Mouse (Mus musculus) heart, embryonic 15.5 days (tissue): ENCODE measurements around the gene Dapk3. TPM values are rescaled to one million over a fixed set of nuclear protein-coding genes. Genes with fewer than 3 reads are reported as not detected.
A peak's percentile ranks its signal among the peaks of the same experiment; 100 is the strongest.

ENCODE experiments used
- ATAC-seq: fragments of 200-750 bp; cut with Nextera tagmentation; replicated peaks from 2 replicates; pipeline ENCODE4 v1.8.0; 2017; ENCODE audit warnings: low read depth, moderate TSS enrichment; ENCODE audit not compliant: insufficient number of reproducible peaks, insufficient read depth, low FRiP score
- H3K27ac ChIP-seq: fragments of 300-500 bp; sonication (generic); 2 replicates; pipeline ENCODE4 v1.5.1; 2015; ENCODE audit warnings: mild to moderate bottlenecking, inconsistent platforms
- H3K27me3 ChIP-seq: fragments of 300-500 bp; sonication (generic); 2 replicates; pipeline ENCODE4 v1.6.1; 2015; ENCODE audit warnings: inconsistent platforms
- H3K36me3 ChIP-seq: fragments of 300-500 bp; sonication (generic); 2 replicates; pipeline ENCODE4 v1.6.1; 2015; ENCODE audit warnings: mild to moderate bottlenecking, inconsistent platforms
- H3K4me1 ChIP-seq: fragments of 300-500 bp; sonication (generic); replicated peaks from 2 replicates; pipeline ENCODE4 v1.6.1; 2015; ENCODE audit warnings: inconsistent platforms
- H3K4me2 ChIP-seq: fragments of 300-500 bp; sonication (generic); 2 replicates; pipeline ENCODE4 v1.6.1; 2015; ENCODE audit warnings: inconsistent platforms, mild to moderate bottlenecking, moderate library complexity
- H3K4me3 ChIP-seq: fragments of 300-500 bp; sonication (generic); 2 replicates; pipeline ENCODE4 v1.5.1; 2015; ENCODE audit warnings: mild to moderate bottlenecking, inconsistent platforms
- H3K9ac ChIP-seq: fragments of 300-500 bp; sonication (generic); 2 replicates; pipeline ENCODE4 v1.6.1; 2015; ENCODE audit warnings: mild to moderate bottlenecking, inconsistent platforms
- H3K9me3 ChIP-seq: fragments of 300-500 bp; sonication (generic); replicated peaks from 2 replicates; pipeline ENCODE4 v1.6.1; 2016; ENCODE audit warnings: inconsistent platforms
- whole genome bisulfite sequencing: fragments of 180-500 bp; shearing (Covaris S2); methylation state at CpG from one replicate; pipeline ENCODE4 v1.1.7; 2015; ENCODE audit warnings: mixed read lengths; 5-methylcytosine and 5-hydroxymethylcytosine counted together
- polyA plus RNA-seq: library from polyadenylated mRNA; unstranded; fragments of >200 nt; fragmentation: Nextera tagmentation; extraction: Ambion mirVana; gene quantifications from 2 replicates; pipeline ENCODE4 v1.2.1, GENCODE M21; 2015

Gene Dapk3
- polyA plus RNA-seq, 1 experiment from 2014 or later, result 38.4 TPM

- no peak for ATAC-seq
- no peaks in the 10 kb centered on the region for H3K9me3 ChIP-seq
- H3K4me2 ChIP-seq, result peak within 1 kb of the TSS; percentile 73
- H3K27ac ChIP-seq, result peak within 1 kb of the TSS; percentile 95
- peaks cover 61% of the 10 kb centered on the region for H3K36me3 ChIP-seq
- H3K9ac ChIP-seq, result peak within 1 kb of the TSS; percentile 78
- H3K27me3 ChIP-seq, result no peaks in the 10 kb centered on the region
- peaks cover 55% of the 10 kb centered on the region for H3K4me1 ChIP-seq
- peak within 1 kb of the TSS; percentile 74 for H3K4me3 ChIP-seq
- WGBS, result 67% methylated on average over 5 of the region's 5 CpGs
These were observed 1.0 kb downstream of the Dapk3 start, which contains the start of gene 4930442H23Rik for GRCm38 (mm10) chr10:81183805-81184204. 4930442H23Rik (minus strand) TSS chr10:81183849.

- 0 out of 2 replicates have a peak overlapping the region, but pooled peaks have one; percentile 74 for H3K4me3 ChIP-seq
- peaks cover 45% of the 10 kb centered on the region for H3K4me1 ChIP-seq
- no peaks in the 10 kb centered on the region for H3K27me3 ChIP-seq
- peak overlapping the region; percentile 95 for H3K27ac ChIP-seq
- WGBS, result 9% methylated on average over 4 of the region's 4 CpGs
- peak overlapping the region; percentile 73; the same call in 1 of the 2 replicates for H3K4me2 ChIP-seq
- ATAC-seq, result peak; percentile 16; the same call in 1 of the 2 replicates
- H3K9ac ChIP-seq, result no peak overlapping the region
- H3K36me3 ChIP-seq, result peaks cover 55% of the 10 kb centered on the region
- H3K9me3 ChIP-seq, result no peaks in the 10 kb centered on the region
These were observed 2.0 kb downstream of the Dapk3 start for GRCm38 (mm10) chr10:81184765-81185164.

- no peak overlapping the region for H3K9ac ChIP-seq
- no peak for ATAC-seq
- H3K9me3 ChIP-seq, result no peaks in the 10 kb centered on the region
- H3K36me3 ChIP-seq, result peaks cover 43% of the 10 kb centered on the region
- H3K27me3 ChIP-seq, result no peaks in the 10 kb centered on the region
- no peak overlapping the region for H3K4me3 ChIP-seq
- no peak overlapping the region for H3K27ac ChIP-seq
- no peak overlapping the region for H3K4me2 ChIP-seq
- H3K4me1 ChIP-seq, result peaks cover 44% of the 10 kb centered on the region
- 92% methylated on average over 9 of the region's 9 CpGs for WGBS
These were observed 4.4 kb downstream of the Dapk3 start for GRCm38 (mm10) chr10:81187161-81187560.

GRCm38 (mm10) chr10:81189821-81190220 is 7.0 kb downstream of the Dapk3 start:
- no peak for ATAC-seq
- Histone ChIP-seq H3K4me3 (no peak overlapping the region), H3K9ac (no peak overlapping the region), H3K9me3 (no peaks in the 10 kb centered on the region), H3K4me2 (no peak overlapping the region), H3K27ac (no peak overlapping the region), H3K27me3 (no peaks in the 10 kb centered on the region), H3K4me1 (peaks cover 42% of the 10 kb centered on the region), H3K36me3 (peaks cover 34% of the 10 kb centered on the region)
- WGBS, result 79% methylated on average over 26 of the region's 26 CpGs

- Histone ChIP-seq H3K36me3 (peaks cover 34% of the 10 kb centered on the region), H3K27ac (peak overlapping the region; percentile 98; the same call in 1 of the 2 replicates), H3K9me3 (no peaks in the 10 kb centered on the region), H3K9ac (no peak overlapping the region), H3K4me3 (no peak overlapping the region), H3K27me3 (no peaks in the 10 kb centered on the region), H3K4me2 (no peak overlapping the region), H3K4me1 (peaks cover 37% of the 10 kb centered on the region)
- WGBS, result 71% methylated on average over 31 of the region's 31 CpGs
- ATAC-seq, result no peak
These were observed 7.6 kb downstream of the Dapk3 start for GRCm38 (mm10) chr10:81190236-81190911.

- H3K9me3 ChIP-seq, result no peaks in the 10 kb centered on the region
- peaks cover 37% of the 10 kb centered on the region for H3K4me1 ChIP-seq
- no peak overlapping the region for H3K4me3 ChIP-seq
- no peaks in the 10 kb centered on the region for H3K27me3 ChIP-seq
- H3K27ac ChIP-seq, result peak overlapping the region; percentile 98; the same call in 1 of the 2 replicates
- 46% methylated on average over 6 of the region's 6 CpGs for WGBS
- H3K9ac ChIP-seq, result no peak overlapping the region
- ATAC-seq, result no peak
- peaks cover 29% of the 10 kb centered on the region for H3K36me3 ChIP-seq
- no peak overlapping the region for H3K4me2 ChIP-seq
These were observed 8.1 kb downstream of the Dapk3 start for GRCm38 (mm10) chr10:81190912-81191321.

GRCm38 (mm10) chr10:81191342-81191982 is 8.7 kb downstream of the Dapk3 start:
- H3K36me3 ChIP-seq, result peaks cover 27% of the 10 kb centered on the region
- H3K4me2 ChIP-seq, result peak overlapping the region; percentile 92
- WGBS, result 79% methylated on average over 18 of the region's 18 CpGs
- no peaks in the 10 kb centered on the region for H3K27me3 ChIP-seq
- H3K9me3 ChIP-seq, result no peaks in the 10 kb centered on the region
- peaks cover 37% of the 10 kb centered on the region for H3K4me1 ChIP-seq
- H3K27ac ChIP-seq, result peak overlapping the region; percentile 98
- peak overlapping the region; percentile 55; the same call in 1 of the 2 replicates for H3K4me3 ChIP-seq
- no peak for ATAC-seq
- H3K9ac ChIP-seq, result 0 out of 2 replicates have a peak overlapping the region, but pooled peaks have one; percentile 73

GRCm38 (mm10) chr10:81192270-81192967 is 9.6 kb downstream of the Dapk3 start:
- ATAC-seq, result peak; percentile 79
- Histone ChIP-seq H3K4me3 (peak overlapping the region; percentile 55), H3K36me3 (peaks cover 21% of the 10 kb centered on the region), H3K9ac (peak overlapping the region; percentile 73), H3K4me2 (peak overlapping the region; percentile 92), H3K4me1 (peaks cover 41% of the 10 kb centered on the region), H3K27me3 (no peaks in the 10 kb centered on the region), H3K9me3 (no peaks in the 10 kb centered on the region), H3K27ac (peak overlapping the region; percentile 98)
- under 1% methylated on average over 93 of the region's 93 CpGs for WGBS

GRCm38 (mm10) chr10:81192968-81193501 is 10.2 kb downstream of the Dapk3 start:
- no peaks in the 10 kb centered on the region for H3K9me3 ChIP-seq
- peak overlapping the region; percentile 55 for H3K4me3 ChIP-seq
- H3K4me1 ChIP-seq, result peaks cover 45% of the 10 kb centered on the region
- no peak for ATAC-seq
- 4% methylated on average over 19 of the region's 19 CpGs for WGBS
- H3K36me3 ChIP-seq, result peaks cover 21% of the 10 kb centered on the region
- peak overlapping the region; percentile 92 for H3K4me2 ChIP-seq
- H3K27ac ChIP-seq, result peak overlapping the region; percentile 98
- peak overlapping the region; percentile 73 for H3K9ac ChIP-seq
- H3K27me3 ChIP-seq, result no peaks in the 10 kb centered on the region

- Histone ChIP-seq H3K9ac (peak overlapping the region; percentile 80), H3K4me3 (peak overlapping the region; percentile 52), H3K27me3 (no peaks in the 10 kb centered on the region), H3K4me1 (peaks cover 54% of the 10 kb centered on the region), H3K36me3 (peaks cover 14% of the 10 kb centered on the region), H3K27ac (peak overlapping the region; percentile 98), H3K9me3 (no peaks in the 10 kb centered on the region), H3K4me2 (peak overlapping the region; percentile 67)
- peak; percentile 69 for ATAC-seq
- 9% methylated on average over 37 of the region's 37 CpGs for WGBS
These were observed 11.4 kb downstream of the Dapk3 start for GRCm38 (mm10) chr10:81193991-81194774.
